Mouse (Mus musculus): ENCODE data around the gene Ccnl2.
A peak's percentile ranks its signal among the peaks of the same experiment; 100 is the strongest.

Gene Ccnl2

DNA sequence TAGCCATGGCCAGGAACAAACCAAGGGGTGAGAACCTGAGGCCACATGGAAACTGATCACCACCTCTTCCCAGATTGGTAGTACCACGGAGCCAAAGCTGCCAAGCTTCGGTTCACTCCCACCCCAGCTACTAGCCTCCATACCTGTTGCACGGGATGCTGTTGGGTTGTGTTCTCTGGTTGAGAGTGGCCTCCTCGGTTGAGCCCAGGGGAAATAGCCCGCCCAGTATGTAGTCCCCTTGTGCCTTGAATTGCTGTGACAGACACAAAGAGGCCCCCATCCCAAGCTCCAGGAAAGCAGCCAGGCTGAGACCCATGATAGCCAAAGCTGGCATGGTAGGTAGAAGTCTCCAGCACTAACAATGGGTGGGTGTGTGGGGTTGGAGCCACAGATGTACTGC is 50.7 kb downstream of the Ccnl2 start, which contains the start of gene Tas1r3:
Gene Tas1r3, minus strand, starts transcription at position 362 of the 400 bp plus-strand sequence.
- no peak for DNase-seq (ENCODE audit: low read depth, low spot score)

DNA sequence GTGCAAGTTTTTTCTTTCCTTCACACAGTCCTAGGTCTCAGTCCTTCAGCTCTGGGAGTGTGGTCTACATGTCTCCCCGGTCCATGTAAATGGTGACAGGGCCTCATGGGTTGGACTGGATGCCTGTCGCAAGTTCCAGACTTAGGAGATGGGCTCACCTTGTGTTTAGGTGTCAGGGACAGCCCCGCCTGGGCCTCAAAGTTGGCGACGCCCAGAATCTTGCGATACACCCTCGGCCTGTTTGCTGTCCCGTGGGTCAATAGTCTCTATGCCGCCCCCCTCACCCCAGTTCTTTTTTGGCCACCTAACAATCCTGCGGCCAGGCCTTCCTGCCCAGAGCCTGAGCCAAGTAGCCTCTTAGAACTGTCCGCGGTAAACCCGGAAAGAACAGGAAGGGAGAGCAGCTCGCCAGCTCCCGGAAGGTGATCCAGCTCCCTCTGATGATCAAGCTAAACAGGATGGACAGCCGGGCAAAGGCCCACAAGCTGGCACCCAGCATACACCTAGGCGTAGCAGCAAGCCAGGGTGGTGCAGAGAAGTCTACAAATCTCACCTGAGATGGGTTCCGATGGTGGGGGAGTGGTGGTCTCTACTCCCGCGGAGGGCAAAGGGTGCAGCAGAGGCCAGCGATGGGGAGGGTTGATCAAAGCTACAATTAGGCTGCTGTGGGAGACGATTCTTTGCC is 56.5 kb downstream of the Ccnl2 start:
- no peak for DNase-seq (ENCODE audit: low read depth, low spot score)

- peak; percentile 96 for DNase-seq (ENCODE audit: low read depth, low spot score)
Observed at GRCm38 (mm10) chr4:155869317-155870033, 57.2 kb downstream of the Ccnl2 start, which contains the start of the genes Cptp and Ints11. Cptp (minus strand) TSS chr4:155869440. Ints11 (plus strand) TSS chr4:155869546.

DNA sequence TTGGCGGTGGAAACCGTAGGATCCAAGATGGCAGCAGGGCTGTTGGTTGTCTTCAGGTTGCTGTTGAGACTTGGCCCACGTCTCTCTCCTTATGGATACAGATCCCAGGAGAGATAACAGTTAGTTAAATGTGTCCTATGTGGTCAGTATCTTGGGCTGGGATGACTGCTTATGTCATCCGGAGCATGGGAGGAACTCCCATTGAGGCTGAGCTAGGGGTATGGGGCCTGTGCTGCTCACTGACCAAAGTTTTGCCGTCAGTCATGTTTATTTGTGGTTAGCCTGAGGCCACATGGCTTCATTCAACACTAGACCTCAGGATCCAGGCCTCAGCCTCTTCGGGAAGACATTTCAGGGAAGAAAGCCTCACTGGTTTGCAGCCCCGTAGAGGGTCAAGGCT is 59.1 kb downstream of the Ccnl2 start:
- no peak for DNase-seq (ENCODE audit: low read depth, low spot score)

All from A20 (cell line).